Mouse (Mus musculus): ENCODE results near the gene Fxyd4.

The Fxyd4 gene

GRCm38 (mm10) chr6:117937222-117937932 lies at the start of gene Fxyd4:
TSS of gene Fxyd4 (minus strand) at chr6:117937692.
- DNase-seq (ENCODE audit: low read depth, low spot score), result peak; percentile 18

DNA sequence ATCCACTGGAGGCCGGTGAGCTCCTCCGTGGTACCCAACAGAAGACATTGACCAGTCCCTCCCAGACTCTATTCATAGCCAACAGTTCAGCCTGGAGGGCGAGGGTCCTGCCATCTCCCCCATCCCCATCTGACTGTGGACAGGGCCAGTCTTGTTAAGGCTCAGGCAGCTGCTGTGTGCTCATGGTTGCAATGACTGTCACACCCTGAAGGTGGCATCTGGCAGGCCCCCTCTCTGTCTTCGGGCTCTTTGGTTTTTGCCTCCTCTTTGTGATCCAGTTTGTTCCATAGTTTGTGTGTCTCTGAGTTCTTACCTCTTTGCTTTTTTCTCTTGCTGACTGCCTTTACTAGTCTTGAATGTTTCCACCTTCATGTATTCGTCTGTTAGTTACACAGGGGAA lies 49.7 kb upstream of the Fxyd4 start:
- peak; percentile 31 for DNase-seq (ENCODE audit: low read depth, low spot score)

DNA sequence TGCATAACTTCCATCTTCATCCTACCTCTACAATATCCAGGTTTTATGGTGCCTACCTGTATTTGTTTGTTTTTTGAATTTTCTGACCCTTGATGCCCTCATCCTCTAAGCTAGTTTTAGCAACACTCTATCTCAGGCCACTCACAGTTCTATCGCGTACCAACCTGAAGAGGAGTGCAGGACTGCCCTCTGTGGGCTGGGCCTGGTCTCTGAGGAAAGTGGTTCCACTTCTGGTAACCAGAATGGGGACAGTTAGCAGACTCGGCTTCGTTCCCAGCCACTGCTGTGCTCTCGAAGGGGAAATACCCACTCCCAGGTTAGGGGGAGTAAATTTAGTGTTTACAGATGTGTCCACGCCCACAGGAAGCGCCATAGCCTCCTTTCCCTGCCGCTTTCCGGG lies 29.2 kb upstream of the Fxyd4 start:
- DNase-seq (ENCODE audit: low read depth, low spot score), result no peak

DNA sequence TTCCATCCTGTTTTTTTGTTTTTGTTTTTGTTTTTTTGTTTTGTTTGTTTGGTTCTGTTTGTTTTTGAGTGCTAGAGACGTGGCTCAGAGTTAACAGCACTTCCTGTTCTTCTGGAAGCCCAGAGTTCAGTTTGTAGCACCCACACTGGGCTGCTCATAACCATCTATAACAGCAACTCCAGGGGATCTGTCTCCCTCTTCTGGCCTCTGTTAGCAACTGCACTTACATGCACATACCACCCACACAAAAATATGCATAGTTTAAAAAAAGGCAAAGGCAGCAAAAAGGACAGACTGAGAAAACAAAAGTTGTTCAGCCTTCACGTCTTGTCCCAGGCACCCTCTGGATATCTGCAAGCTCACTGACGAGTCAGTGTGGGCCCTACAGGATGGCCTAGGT lies 25.7 kb upstream of the Fxyd4 start:
- DNase-seq (ENCODE audit: low read depth, low spot score), result peak; percentile 62

GRCm38 (mm10) chr6:117956851-117957501 lies 19.5 kb upstream of the Fxyd4 start:
- DNase-seq (ENCODE audit: low read depth, low spot score), result peak; percentile 46

DNA sequence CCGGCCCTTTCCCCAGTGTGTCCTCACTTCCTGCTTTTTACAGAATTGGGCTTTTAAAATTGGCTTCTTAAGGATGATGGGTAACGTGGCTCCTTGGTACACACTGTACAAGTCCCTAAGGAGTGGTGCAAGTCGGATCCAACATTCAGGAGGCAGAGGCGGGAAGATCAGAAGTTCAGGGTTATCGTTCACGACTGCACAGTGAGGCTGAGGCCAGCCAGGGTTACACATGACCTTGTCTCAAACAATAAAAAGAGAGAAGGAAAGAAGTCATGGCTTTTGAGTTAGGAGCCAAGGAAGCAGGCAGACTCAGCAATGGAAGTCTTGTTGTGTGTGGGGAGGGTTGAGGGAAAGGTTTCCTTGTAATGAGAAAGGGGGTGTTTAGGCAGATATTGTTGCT lies 18.7 kb upstream of the Fxyd4 start:
- peak; percentile 32 for DNase-seq (ENCODE audit: low read depth, low spot score)

- peak; percentile 84 for DNase-seq (ENCODE audit: low read depth, low spot score)
Observed at GRCm38 (mm10) chr6:117952330-117952729, 14.8 kb upstream of the Fxyd4 start.

DNA sequence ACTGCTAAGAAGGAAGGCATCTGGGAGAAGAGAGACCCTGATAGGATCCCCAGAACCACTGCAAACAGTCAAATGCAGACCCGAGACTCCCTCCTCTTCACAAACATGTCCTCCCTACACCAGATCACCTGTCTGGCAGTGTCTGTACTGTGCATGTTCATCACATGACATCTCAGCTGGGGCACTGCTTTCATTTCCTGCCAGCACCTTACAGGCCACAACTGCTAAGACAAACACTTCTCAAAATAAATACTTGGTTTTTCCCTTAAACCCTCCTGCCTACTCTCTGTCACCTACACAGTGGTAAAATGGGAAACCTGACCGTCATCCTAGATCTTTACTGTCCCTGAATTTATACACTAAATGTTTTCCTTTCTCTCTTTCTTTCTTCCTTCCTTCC lies 6.4 kb upstream of the Fxyd4 start:
- no peak for DNase-seq (ENCODE audit: low read depth, low spot score)

GRCm38 (mm10) chr6:117942769-117943168 lies 5.3 kb upstream of the Fxyd4 start:
- peak; percentile 23 for DNase-seq (ENCODE audit: low read depth, low spot score)

DNA sequence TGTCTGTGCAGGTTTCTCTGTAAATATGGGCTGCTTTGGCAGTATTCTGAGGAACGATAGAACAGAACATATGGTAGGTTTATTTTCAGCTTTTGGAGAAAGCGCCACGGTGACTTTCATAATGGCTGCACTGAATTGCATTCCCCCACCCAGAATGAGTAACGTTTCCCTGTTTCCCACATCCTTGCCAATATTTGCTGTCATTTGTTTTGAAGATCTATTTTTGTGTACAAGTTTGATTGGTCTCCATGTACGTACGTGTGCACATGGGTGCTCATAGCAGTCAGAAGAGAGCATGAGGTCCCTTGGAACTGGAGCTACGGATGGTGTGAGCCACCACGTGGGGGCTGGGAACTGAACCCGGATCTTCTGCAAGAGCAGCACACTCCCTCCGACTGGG lies 1.5 kb upstream of the Fxyd4 start:
- no peak for DNase-seq (ENCODE audit: low read depth, low spot score)

GRCm38 (mm10) chr6:117935681-117936612 lies 1.5 kb downstream of the Fxyd4 start:
- no peak for DNase-seq (ENCODE audit: low read depth, low spot score)

GRCm38 (mm10) chr6:117934301-117934700 lies 3.2 kb downstream of the Fxyd4 start:
- DNase-seq (ENCODE audit: low read depth, low spot score), result no peak

GRCm38 (mm10) chr6:117932325-117933051 lies 5.0 kb downstream of the Fxyd4 start:
- DNase-seq (ENCODE audit: low read depth, low spot score), result peak; percentile 77

DNA sequence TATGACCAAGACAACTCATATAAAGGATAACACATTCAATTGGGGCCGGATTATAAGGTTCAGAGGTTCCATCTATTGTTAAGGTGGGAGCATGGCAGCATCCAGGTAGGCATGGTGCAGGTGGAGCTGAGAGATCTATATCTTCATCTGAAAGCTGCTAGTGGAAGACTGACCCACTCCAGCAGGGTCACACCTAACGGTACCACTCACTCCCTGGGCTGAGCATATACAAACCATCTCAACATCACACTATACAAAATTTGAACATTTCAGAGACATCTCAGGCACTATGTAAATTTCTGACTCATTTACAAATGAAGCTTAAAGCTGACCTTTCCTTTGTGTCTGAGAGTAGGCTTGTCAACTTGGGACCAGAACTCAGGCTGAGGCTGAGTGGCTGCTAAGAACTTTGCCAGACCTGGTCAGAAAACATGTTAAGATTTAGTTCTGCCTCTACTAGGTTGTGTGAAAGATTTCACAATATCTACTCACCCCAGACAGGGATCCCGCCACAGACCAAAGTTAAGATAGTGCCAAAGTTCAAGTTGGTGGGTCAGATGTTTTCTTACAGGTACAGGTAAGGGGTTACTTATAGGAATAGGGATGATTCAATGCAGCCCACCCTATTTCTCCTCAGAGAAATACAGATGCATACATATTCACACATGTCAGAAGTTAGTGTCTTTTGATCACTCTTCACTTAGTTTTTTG lies 7.4 kb downstream of the Fxyd4 start:
- DNase-seq (ENCODE audit: low read depth, low spot score), result peak; percentile 16

DNA sequence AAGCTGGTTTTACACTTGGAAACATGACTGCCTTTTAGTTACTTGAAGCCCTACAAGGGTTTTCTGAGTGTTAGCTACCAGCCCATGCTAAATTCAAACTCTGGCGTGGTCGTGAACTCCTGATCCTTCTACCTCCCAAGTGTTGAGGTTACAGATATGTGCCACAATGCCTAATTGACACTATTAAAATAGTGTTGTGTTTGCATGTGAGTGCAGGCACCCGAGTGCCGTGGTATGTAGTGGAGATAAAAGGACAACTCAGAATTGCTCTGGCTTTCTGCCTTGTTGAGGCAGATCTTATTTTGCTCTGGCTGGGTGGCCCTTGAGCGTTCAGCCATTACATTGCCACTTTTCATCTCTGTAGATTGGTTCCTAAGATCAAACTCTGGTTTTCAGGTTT lies 8.7 kb downstream of the Fxyd4 start:
- DNase-seq (ENCODE audit: low read depth, low spot score), result no peak

GRCm38 (mm10) chr6:117927955-117928354 lies 9.5 kb downstream of the Fxyd4 start:
- DNase-seq (ENCODE audit: low read depth, low spot score), result peak; percentile 38

DNA sequence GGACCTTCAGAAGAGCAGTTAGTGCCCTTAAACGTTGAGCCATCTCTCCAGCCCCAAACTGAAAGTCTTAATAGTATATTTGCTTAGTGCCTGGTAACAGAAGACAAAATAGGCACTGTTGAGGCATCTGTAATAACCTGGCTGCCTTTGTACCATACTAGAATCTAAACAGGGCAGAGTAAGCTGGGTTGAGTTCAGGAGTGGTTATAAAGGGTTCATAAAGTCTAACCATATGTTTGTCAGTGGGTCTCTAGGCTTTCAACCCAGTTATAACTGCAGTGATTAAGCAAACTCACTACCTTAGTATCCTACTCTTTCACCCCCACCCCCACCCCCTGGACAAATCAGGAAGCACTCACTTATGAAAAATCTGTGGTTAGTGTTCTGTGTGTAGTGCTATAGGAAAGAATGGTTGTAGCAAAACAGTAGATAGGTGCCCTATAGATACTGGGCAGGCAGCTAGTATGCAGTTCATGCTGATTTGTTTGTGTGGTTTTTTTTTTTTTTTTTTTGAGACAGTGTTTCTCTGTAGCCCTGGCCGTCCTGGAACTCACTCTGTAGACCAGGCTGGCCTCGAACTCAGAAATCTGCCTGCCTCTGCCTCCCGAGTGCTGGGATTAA lies 10.5 kb downstream of the Fxyd4 start:
- peak; percentile 42 for DNase-seq (ENCODE audit: low read depth, low spot score)

DNA sequence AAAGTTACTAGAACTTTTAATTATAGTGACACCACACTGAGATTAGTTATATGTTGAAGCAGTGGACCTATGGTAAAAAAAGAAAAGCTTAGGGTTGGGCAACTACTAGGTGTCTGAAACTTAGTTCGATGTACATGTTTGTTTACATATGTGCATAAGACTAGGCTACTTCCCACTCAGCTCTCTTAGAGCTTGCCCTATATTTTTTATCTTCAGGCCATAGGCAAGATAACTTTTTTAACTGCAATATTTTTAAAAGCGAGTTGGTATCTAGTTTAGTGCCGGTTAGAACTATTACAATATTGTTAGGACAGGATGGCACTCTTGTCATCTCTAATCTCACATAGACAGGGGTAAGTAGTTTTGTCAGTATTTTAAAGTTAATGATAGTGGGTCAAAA lies 15.5 kb downstream of the Fxyd4 start:
- DNase-seq (ENCODE audit: low read depth, low spot score), result no peak

GRCm38 (mm10) chr6:117920659-117921640 lies 16.5 kb downstream of the Fxyd4 start:
- peak; percentile 83 for DNase-seq (ENCODE audit: low read depth, low spot score)

All from R1 (cell line).